Mouse (Mus musculus) spleen, postnatal 14 days (tissue): ENCODE data around the gene Fgfr2.

ENCODE experiments used
- DNase-seq, 2 experiments: peaks; one replicate each; pipeline ENCODE4 v3.0.0; 2021 to 2022; ENCODE audit warnings: low spot score in 2 of 2

Gene Fgfr2

GRCm38 (mm10) chr7:133041784-133042183, 81.4 kb downstream of the Fgfr2 start:
- DNase-seq = no peak

GRCm38 (mm10) chr7:133040688-133041345, 82.3 kb downstream of the Fgfr2 start:
- no peak for DNase-seq

GRCm38 (mm10) chr7:133039556-133040255, 83.4 kb downstream of the Fgfr2 start:
- no peak for DNase-seq

- no peak for DNase-seq
Observed at GRCm38 (mm10) chr7:133037618-133038017, 85.5 kb downstream of the Fgfr2 start.

DNA sequence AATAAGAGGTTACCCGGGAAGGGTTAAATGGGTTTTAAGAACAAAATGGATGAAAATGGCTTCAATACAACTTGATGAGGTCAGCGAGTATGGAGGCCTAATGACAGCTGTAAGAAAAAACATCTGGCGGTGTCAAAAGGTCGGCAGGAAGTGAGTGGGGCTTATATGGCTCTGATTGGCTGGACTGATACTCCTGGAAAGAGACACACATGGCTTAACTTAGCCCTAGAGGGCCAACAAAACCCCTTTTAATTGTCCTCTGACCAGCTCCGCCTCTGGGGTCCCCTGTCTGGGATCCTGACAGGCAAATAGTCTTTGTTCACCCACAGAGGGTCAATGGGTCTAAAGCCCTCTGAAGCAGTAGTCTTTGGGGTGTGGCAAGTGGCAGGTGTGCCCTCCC, 85.9 kb downstream of the Fgfr2 start:
- DNase-seq = no peak

- no peak for DNase-seq
Observed at GRCm38 (mm10) chr7:133035901-133036300, 87.2 kb downstream of the Fgfr2 start.

GRCm38 (mm10) chr7:133032589-133033203, 90.5 kb downstream of the Fgfr2 start:
- peak in 1 of 2 experiments; percentile 13 for DNase-seq

DNA sequence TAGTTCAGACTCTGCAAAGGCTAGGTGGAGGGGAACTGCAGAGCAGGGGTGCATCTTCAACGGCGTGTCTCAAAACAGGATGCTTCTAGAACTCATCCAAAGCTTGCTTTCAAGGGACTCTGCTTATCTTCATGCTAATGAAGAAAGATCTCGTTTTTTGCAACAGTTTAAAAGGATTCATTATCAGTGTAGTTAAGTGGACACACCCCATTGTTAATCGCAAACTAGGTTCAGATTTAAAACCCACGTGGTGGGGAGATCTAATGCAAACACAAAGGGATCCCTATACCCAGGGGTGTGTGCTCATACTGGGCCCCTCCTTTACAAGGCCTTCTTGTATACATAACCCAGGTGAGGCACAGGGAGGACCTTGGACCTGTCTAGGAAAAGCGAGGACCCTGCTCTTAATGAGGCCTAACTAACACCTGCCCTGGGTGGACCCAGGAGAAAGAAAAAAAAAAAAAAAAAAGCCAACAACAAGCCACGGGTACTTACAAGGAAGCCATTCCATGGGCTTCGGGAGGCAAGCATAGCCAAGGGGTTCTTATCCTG, 93.6 kb downstream of the Fgfr2 start:
- no peak for DNase-seq

DNA sequence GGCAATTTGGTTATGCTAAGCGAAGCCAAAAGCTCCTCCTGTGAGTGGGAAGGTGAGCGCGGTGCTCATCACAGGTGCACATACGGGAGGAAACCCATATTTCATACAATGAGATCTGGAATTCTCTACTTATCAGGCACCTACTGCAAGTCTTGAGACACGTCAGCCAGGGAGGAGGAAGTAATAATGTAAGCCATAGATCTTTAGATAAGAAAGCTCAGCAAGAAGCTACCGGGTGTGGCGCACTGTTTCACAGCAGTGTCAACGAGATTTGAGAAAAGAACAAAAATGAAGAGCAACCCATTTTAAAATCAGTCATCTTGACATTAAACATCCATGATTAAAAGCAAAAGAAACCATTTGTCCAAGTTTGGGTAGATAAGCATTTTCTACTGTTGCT, 94.1 kb downstream of the Fgfr2 start:
- DNase-seq = no peak

GRCm38 (mm10) chr7:133027930-133028329, 95.2 kb downstream of the Fgfr2 start:
- no peak for DNase-seq

DNA sequence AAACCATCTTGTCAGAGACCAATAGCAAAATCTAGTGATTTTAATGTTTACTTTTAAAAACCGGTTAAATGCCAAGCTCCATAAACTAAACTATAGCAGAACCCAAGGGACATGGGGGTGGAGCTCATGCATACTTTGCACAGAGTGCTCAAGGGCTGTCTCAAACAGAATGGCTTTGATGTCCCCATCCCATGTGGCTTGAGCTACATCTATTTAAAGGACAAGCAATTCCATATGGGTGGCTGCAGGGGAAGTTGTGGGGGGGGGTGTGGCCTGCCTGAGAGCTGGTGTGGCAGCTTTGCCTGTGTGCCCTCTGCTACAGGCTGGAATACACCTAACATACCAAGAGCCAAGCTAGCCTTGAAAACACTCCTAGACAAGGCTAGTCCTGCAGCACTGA, 98.5 kb downstream of the Fgfr2 start:
- no peak for DNase-seq

GRCm38 (mm10) chr7:133019481-133020020, 103.6 kb downstream of the Fgfr2 start:
- no peak for DNase-seq

- DNase-seq = no peak
Observed at GRCm38 (mm10) chr7:133018961-133019360, 104.2 kb downstream of the Fgfr2 start.

DNA sequence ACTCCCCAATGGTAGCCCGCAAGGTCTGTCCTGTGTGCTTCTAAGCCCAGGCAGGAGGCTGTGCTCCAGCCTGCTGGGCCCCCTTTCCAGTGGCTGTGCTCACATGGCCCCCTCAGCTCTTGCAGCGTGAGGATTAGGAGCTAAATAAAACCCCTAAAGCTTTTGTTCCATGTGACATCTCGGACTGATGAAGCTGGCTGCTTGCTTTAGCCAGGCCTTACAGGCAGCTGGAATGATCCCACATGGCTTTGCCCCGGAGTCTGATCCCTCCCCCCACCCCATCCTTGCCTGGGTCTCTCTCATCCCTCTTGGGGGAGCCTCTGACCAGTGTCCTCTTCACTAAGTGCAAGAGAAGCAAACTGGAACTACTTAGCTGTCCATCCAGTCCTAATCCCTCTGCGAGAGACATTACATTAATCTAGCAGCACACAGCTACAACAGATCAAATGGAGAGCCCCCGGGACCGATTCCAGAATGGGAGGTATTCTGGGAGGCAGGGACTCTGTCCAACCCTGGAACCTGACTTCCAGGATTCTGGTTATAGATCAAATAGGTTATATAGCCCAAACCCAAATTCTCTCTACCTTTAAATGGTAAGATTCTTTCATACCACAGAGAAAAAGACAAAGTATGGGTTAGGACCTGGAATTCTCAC, 107.6 kb downstream of the Fgfr2 start:
- no peak for DNase-seq

GRCm38 (mm10) chr7:133014631-133015030, 108.5 kb downstream of the Fgfr2 start:
- no peak for DNase-seq

DNA sequence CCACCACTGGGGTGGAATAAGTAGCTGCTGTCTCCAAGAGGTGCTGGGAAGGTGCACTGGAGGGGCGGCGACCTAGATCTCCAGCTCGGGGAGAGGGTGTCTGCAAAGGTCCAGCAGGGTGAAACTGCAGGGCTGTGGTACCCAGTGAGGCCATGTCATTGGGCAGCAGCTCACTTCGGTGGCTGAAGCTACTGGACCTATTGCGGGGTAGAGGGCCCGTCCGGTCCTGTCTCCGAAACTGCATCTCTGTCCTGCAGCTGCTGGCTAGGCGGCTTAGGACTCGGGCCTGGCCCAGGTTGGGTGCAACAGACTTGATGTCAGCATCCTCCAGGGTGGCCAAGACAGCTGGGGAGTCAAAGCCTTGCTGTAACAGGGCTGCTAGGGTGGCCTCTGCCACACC, 109.2 kb downstream of the Fgfr2 start:
- DNase-seq = no peak

DNA sequence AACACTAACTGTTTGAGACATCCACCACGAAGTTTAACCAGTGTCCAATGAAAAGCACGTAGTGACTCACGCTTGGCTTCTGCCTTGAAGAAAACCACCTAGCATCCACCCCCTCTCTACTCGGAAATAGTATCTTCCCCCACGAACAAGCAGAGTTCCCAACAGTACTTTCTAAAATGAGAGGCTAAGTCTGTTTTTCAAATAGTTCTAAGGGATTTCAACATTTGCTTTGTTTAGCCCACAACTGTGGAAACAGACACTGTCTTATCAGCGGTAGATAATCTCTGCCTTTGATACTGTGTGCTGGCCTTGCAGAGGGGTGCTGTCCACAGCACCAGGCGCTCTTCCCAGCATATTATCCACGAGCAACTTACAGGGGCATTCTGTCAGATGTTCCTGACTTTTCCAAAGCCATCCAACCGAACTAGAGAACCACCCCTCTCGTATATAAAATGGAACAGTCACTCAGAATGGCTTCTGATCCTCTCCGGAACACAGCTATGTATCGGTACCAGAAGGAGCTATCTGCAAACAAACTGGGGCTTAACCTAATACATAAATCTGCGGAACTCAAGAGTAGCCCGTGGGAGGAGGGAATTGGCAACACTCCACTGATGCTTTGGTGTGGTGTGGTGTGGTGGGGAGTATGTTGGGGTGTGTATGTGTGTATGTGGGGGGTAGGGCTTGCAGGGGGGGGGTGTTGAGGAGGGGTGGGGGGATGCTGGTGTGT, 110.3 kb downstream of the Fgfr2 start:
- DNase-seq = no peak

GRCm38 (mm10) chr7:133011611-133012010, 111.5 kb downstream of the Fgfr2 start:
- no peak for DNase-seq

GRCm38 (mm10) chr7:133011191-133011590, 112.0 kb downstream of the Fgfr2 start:
- DNase-seq = no peak

DNA sequence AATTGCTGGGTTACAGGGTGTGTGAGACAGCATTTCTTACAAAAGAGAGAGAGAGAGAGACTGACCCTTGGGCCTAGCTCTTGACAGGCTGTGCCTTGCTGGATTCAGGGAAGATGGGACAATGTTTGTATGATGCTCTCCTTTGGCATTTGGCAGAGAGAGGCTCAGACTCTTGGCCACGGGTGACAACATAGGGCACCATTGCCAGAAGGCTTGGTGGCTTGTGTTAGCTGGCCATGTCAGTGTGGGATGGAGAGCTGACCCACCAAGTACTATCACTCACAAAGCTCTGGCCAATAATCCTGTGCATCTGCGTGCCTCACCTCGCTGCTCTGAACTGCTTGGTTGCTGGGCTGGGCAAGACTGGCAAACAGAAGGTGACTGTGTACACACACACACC, 112.7 kb downstream of the Fgfr2 start:
- DNase-seq = no peak

GRCm38 (mm10) chr7:133009676-133010075, 113.5 kb downstream of the Fgfr2 start:
- DNase-seq = no peak
